Mouse (Mus musculus) lung, postnatal 0 days (tissue): ENCODE results near the gene Grik4. TPM values are rescaled to one million over a fixed set of nuclear protein-coding genes. Genes with fewer than 3 reads are reported as not detected.
A peak's percentile ranks its signal among the peaks of the same experiment; 100 is the strongest.

Source experiments
- ATAC-seq: fragments of 200-750 bp; cut with Nextera tagmentation; 2 replicates; pipeline ENCODE4 v1.8.0; 2017; ENCODE audit warnings: moderate library complexity
- DNase-seq: peaks from one replicate; pipeline ENCODE4 v3.0.0-alpha.2; 2016; ENCODE audit warnings: low spot score
- H3K27ac ChIP-seq: fragments of 300-500 bp; sonication (generic); 2 replicates; pipeline ENCODE4 v1.5.1; 2014; ENCODE audit warnings: antibody characterized with exemption, mild to moderate bottlenecking, low read length, mixed read lengths
- H3K27me3 ChIP-seq: fragments of 300-500 bp; sonication (generic); replicated peaks from 2 replicates; pipeline ENCODE4 v1.6.1; 2014; ENCODE audit warnings: low read length, mixed read lengths; ENCODE audit not compliant: insufficient read depth
- H3K36me3 ChIP-seq: fragments of 300-500 bp; sonication (generic); 2 replicates; pipeline ENCODE4 v1.6.1; 2014; ENCODE audit warnings: low read length, mixed read lengths; ENCODE audit not compliant: insufficient read depth
- H3K4me1 ChIP-seq: fragments of 300-500 bp; sonication (generic); 2 replicates; pipeline ENCODE4 v1.6.1; 2014; ENCODE audit warnings: antibody characterized with exemption, low read depth, low read length, mixed read lengths; ENCODE audit not compliant: insufficient read depth
- H3K4me2 ChIP-seq: fragments of 300-500 bp; sonication (generic); replicated peaks from 2 replicates; pipeline ENCODE4 v1.6.1; 2014; ENCODE audit warnings: low read depth, mild to moderate bottlenecking, low read length, moderate library complexity, mixed read lengths
- H3K4me3 ChIP-seq: fragments of 300-500 bp; sonication (generic); 2 replicates; pipeline ENCODE4 v1.5.1; 2014; ENCODE audit warnings: low read depth, low read length
- H3K9ac ChIP-seq: fragments of 300-500 bp; sonication (generic); replicated peaks from 2 replicates; pipeline ENCODE4 v1.6.1; 2014; ENCODE audit warnings: low read depth, mild to moderate bottlenecking
- H3K9me3 ChIP-seq: fragments of 300-500 bp; sonication (generic); 2 replicates; pipeline ENCODE4 v1.6.1; 2016; ENCODE audit warnings: low read length, mixed read lengths
- CTCF ChIP-seq: IDR thresholded peaks from 2 replicates; pipeline ENCODE4 v1.5.1; 2016; ENCODE audit warnings: antibody characterized with exemption, mild to moderate bottlenecking
- EP300 ChIP-seq: IDR thresholded peaks from 2 replicates; pipeline ENCODE4 v1.6.1; 2016; ENCODE audit warnings: antibody characterized with exemption, mild to moderate bottlenecking, control low read depth
- WGBS: fragments of 180-500 bp; shearing (Covaris S2); extraction: QIAGEN DNeasy Blood & Tissue Kit; methylation state at CpG from one replicate; pipeline ENCODE4 v1.1.7; 2014; 5-methylcytosine and 5-hydroxymethylcytosine counted together
- polyA plus RNA-seq: library from polyadenylated mRNA; unstranded; fragments of >200 nt; fragmentation: Nextera tagmentation; extraction: Ambion mirVana; gene quantifications from 2 replicates; pipeline ENCODE4 v1.2.1, GENCODE M21; 2015

Gene Grik4
- polyA plus RNA-seq, 1 experiment from 2014 or later, result 0.47 TPM

- DNase-seq (no peak), ATAC-seq (no peak)
- Histone ChIP-seq H3K4me2 (no peak overlapping the region), H3K4me1 (no peaks in the 10 kb centered on the region; the same call in 1 of the 2 replicates), H3K9me3 (no peaks in the 10 kb centered on the region), H3K4me3 (no peak overlapping the region), H3K27me3 (no peaks in the 10 kb centered on the region), H3K9ac (no peak overlapping the region), H3K36me3 (no peaks in the 10 kb centered on the region), H3K27ac (no peak overlapping the region)
- 60% methylated on average over 10 of the region's 10 CpGs for whole genome bisulfite sequencing
- no peak for TF ChIP-seq CTCF
- no peak for TF ChIP-seq EP300
Observed at GRCm38 (mm10) chr9:42868508-42868907, 75.8 kb downstream of the Grik4 start.

- Histone ChIP-seq H3K4me1 (no peaks in the 10 kb centered on the region; the same call in 1 of the 2 replicates), H3K27me3 (no peaks in the 10 kb centered on the region), H3K4me2 (no peak overlapping the region), H3K9me3 (no peaks in the 10 kb centered on the region), H3K9ac (no peak overlapping the region), H3K4me3 (no peak overlapping the region), H3K36me3 (no peaks in the 10 kb centered on the region), H3K27ac (no peak overlapping the region)
- 80% methylated on average over 4 of the region's 4 CpGs for WGBS
- DNase-seq (peak; percentile 54), ATAC-seq (no peak)
- peak; percentile 27 for TF ChIP-seq CTCF
- TF ChIP-seq EP300, result no peak
Observed at GRCm38 (mm10) chr9:42866650-42867049, 77.6 kb downstream of the Grik4 start.

- Histone ChIP-seq H3K4me1 (no peaks in the 10 kb centered on the region; the same call in 1 of the 2 replicates), H3K4me3 (no peak overlapping the region), H3K9me3 (no peaks in the 10 kb centered on the region), H3K9ac (no peak overlapping the region), H3K27me3 (no peaks in the 10 kb centered on the region), H3K4me2 (no peak overlapping the region), H3K27ac (no peak overlapping the region), H3K36me3 (no peaks in the 10 kb centered on the region)
- peak; percentile 45 for ATAC-seq
- TF ChIP-seq EP300 (no peak), CTCF (no peak)
- WGBS, result 30% methylated on average over 11 of the region's 11 CpGs
- DNase-seq, result peak; percentile 62
Observed at GRCm38 (mm10) chr9:42865036-42865829, 79.1 kb downstream of the Grik4 start.

- Histone ChIP-seq H3K4me2 (no peak overlapping the region), H3K4me1 (no peaks in the 10 kb centered on the region; the same call in 1 of the 2 replicates), H3K27me3 (no peaks in the 10 kb centered on the region), H3K9ac (no peak overlapping the region), H3K4me3 (no peak overlapping the region), H3K9me3 (no peaks in the 10 kb centered on the region), H3K36me3 (no peaks in the 10 kb centered on the region), H3K27ac (no peak overlapping the region)
- no peak for TF ChIP-seq EP300
- TF ChIP-seq CTCF, result no peak
- DNase-seq (no peak), ATAC-seq (no peak)
- 90% methylated on average over 5 of the region's 5 CpGs for WGBS
Observed at GRCm38 (mm10) chr9:42863360-42863759, 80.9 kb downstream of the Grik4 start.

GRCm38 (mm10) chr9:42861711-42862110, 82.6 kb downstream of the Grik4 start:
- Histone ChIP-seq H3K27me3 (no peaks in the 10 kb centered on the region), H3K4me2 (no peak overlapping the region), H3K4me3 (no peak overlapping the region), H3K9ac (no peak overlapping the region), H3K9me3 (no peaks in the 10 kb centered on the region), H3K27ac (no peak overlapping the region), H3K4me1 (no peaks in the 10 kb centered on the region; the same call in 1 of the 2 replicates), H3K36me3 (no peaks in the 10 kb centered on the region)
- DNase-seq (no peak), ATAC-seq (no peak)
- 63% methylated on average over 6 of the region's 6 CpGs for WGBS
- no peak for TF ChIP-seq CTCF
- no peak for TF ChIP-seq EP300

- Histone ChIP-seq H3K27me3 (no peaks in the 10 kb centered on the region), H3K9me3 (no peaks in the 10 kb centered on the region), H3K4me3 (no peak overlapping the region), H3K9ac (no peak overlapping the region), H3K4me2 (no peak overlapping the region), H3K36me3 (no peaks in the 10 kb centered on the region), H3K27ac (no peak overlapping the region), H3K4me1 (no peaks in the 10 kb centered on the region; the same call in 1 of the 2 replicates)
- WGBS, result 40% methylated on average over 11 of the region's 11 CpGs
- no peak for TF ChIP-seq EP300
- TF ChIP-seq CTCF, result no peak
- DNase-seq, result peak; percentile 12
- ATAC-seq, result peak; percentile 35; the same call in 1 of the 2 replicates
Observed at GRCm38 (mm10) chr9:42861238-42861637, 83.1 kb downstream of the Grik4 start.
